Mouse (Mus musculus) spleen, postnatal 14 days (tissue): Measurements from ENCODE around the gene Enc1.

Source experiments
- DNase-seq, 2 experiments: peaks; one replicate each; pipeline ENCODE4 v3.0.0; 2021 to 2022; ENCODE audit warnings: low spot score in 2 of 2

The Enc1 gene

DNA sequence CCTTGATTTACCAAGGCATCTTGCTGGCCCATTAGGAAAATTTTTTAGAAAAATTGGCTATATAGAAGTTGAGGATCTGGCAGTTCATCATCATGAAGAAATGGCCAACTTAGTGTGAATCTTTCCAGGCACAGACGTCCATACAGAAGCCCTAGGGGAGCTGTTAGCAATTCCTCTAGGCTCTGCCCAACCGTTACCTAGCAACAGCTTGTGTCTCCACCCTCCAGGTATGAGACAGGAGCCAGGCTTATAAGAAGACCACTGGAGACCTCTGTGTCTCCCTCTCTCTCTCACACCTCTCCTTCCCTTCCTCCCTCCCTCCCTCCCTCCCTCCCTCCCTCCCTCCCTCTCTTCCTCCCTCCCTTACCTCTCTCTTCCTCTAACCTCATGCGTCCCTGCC lies 49.8 kb downstream of the Enc1 start:
- no peak for DNase-seq

- DNase-seq: no peak
Observed at GRCm38 (mm10) chr13:97291354-97291753, 50.4 kb downstream of the Enc1 start.

DNA sequence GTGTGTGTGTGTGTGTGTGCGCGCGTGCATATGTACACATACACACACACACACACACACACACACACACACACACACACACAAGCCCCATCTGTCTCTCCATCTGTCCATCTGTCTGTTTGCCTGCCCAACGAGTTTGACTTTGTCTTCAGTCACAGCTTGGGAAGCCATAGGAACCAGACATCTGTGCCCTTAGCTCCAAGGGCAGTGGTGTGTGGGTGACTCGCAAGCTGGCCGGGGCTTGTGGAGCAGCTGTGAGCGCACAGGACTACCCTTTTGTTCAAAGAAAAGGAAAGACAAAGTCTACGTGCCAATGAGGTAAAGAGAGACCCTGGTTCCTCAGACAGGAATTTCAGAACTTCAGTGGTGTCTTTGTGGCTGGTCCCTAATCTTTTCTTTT lies 51.1 kb downstream of the Enc1 start:
- DNase-seq: no peak

- DNase-seq: no peak
Observed at GRCm38 (mm10) chr13:97292451-97293245, 51.7 kb downstream of the Enc1 start.

GRCm38 (mm10) chr13:97295101-97295852 lies 54.4 kb downstream of the Enc1 start:
- DNase-seq: no peak

- DNase-seq: no peak
Observed at GRCm38 (mm10) chr13:97295853-97296219, 54.9 kb downstream of the Enc1 start.

GRCm38 (mm10) chr13:97296281-97296680 lies 55.4 kb downstream of the Enc1 start:
- DNase-seq: no peak

DNA sequence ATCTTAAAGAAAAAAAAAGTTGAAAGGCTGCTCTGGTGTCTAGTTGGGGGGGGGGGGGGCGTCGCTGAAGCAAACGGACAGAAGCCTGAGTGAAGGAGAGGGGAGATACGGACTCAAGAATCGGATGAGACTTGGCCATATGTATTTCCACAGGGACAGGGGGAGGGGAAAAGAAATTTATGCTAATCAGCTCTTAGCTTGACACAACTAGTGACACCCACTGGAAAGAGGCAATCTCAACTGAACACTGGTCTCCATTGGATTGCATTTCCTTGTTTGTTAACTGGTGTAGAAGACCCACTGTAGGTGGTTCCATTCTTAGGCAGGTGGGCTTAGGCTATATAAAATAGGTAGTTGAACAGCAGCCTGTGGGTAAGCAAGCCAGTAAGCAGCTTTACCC lies 55.9 kb downstream of the Enc1 start:
- DNase-seq: no peak

GRCm38 (mm10) chr13:97297418-97298050 lies 56.6 kb downstream of the Enc1 start:
- no peak for DNase-seq

- no peak for DNase-seq
Observed at GRCm38 (mm10) chr13:97298896-97299295, 58.0 kb downstream of the Enc1 start.

GRCm38 (mm10) chr13:97299877-97300873 lies 59.3 kb downstream of the Enc1 start:
- DNase-seq: no peak
